Mouse (Mus musculus): ENCODE measurements around the gene Rpl13.

Rpl13 gene

GRCm38 (mm10) chr8:123150737-123151171 lies 48.6 kb downstream of the Rpl13 start:
- no peak for DNase-seq (ENCODE audit: low read depth)

All from c-Kit-positive CD71-negative TER-119-negative erythroid progenitor cells, embryonic 14.5 days (primary cell).